Mouse (Mus musculus) ES-Bruce4 (cell line): Measurements from ENCODE around the gene Clasp1. TPM values are rescaled to one million over a fixed set of nuclear protein-coding genes. Genes with fewer than 3 reads are reported as not detected.

Experiments
- H3K27ac ChIP-seq: 2 replicates; pipeline ENCODE4 v1.5.1; 2012; ENCODE audit warnings: low read length, inconsistent platforms; ENCODE audit not compliant: insufficient read depth
- H3K27me3 ChIP-seq: 2 replicates; pipeline ENCODE4 v1.6.1; 2012; ENCODE audit warnings: mild to moderate bottlenecking, low read length, inconsistent platforms; ENCODE audit not compliant: control insufficient read depth, poor library complexity, insufficient read depth, severe bottlenecking
- H3K36me3 ChIP-seq: 2 replicates; pipeline ENCODE4 v1.6.1; 2012; ENCODE audit warnings: inconsistent platforms, mild to moderate bottlenecking, low read length, moderate library complexity; ENCODE audit not compliant: control insufficient read depth, poor library complexity, insufficient read depth, severe bottlenecking
- H3K4me1 ChIP-seq: one replicate; pipeline ENCODE4 v1.8.1; 2011; ENCODE audit warnings: low read length; ENCODE audit not compliant: control insufficient read depth, insufficient read depth
- H3K4me3 ChIP-seq: 2 replicates; pipeline ENCODE4 v1.5.1; 2011; ENCODE audit warnings: low read depth, mild to moderate bottlenecking, low read length
- H3K9ac ChIP-seq: 2 replicates; pipeline ENCODE4 v1.6.1; 2012; ENCODE audit warnings: low read depth, mild to moderate bottlenecking, inconsistent platforms; ENCODE audit not compliant: poor library complexity, severe bottlenecking
- H3K9me3 ChIP-seq: replicated peaks from 2 replicates; pipeline ENCODE4 v1.6.1; 2012; ENCODE audit warnings: mild to moderate bottlenecking, low read length, inconsistent platforms; ENCODE audit not compliant: control insufficient read depth, poor library complexity, insufficient read depth, severe bottlenecking
- CTCF ChIP-seq: IDR thresholded peaks from one replicate; pipeline ENCODE4 v1.8.1; 2011; ENCODE audit warnings: low read depth, low read length
- EP300 ChIP-seq: IDR thresholded peaks from 2 replicates; pipeline ENCODE4 v1.6.1; 2011; ENCODE audit warnings: low read depth, low read length; ENCODE audit not compliant: insufficient read depth
- POLR2A ChIP-seq: IDR thresholded peaks from one replicate; pipeline ENCODE4 v1.8.1; 2011; ENCODE audit warnings: low read length; ENCODE audit not compliant: insufficient read depth
- polyA plus RNA-seq: library from polyadenylated mRNA; stranded (reverse); fragments of >200 nt; gene quantifications from 2 replicates; pipeline ENCODE4 v1.2.4, GENCODE M21; 2011; ENCODE audit warnings: low read depth; ENCODE audit not compliant: missing spikeins, insufficient read depth, insufficient read length

Gene Clasp1
- polyA plus RNA-seq, 1 experiment, result 81.0 TPM

GRCm38 (mm10) chr1:118422812-118423211, 34.0 kb downstream of the Clasp1 start:
- H3K9ac ChIP-seq, result no peak overlapping the region
- no peaks in the 10 kb centered on the region for H3K4me1 ChIP-seq
- TF ChIP-seq POLR2A (no peak), CTCF (no peak), EP300 (no peak)
- no peaks in the 10 kb centered on the region for H3K27me3 ChIP-seq
- H3K27ac ChIP-seq, result no peak overlapping the region
- H3K9me3 ChIP-seq, result no peaks in the 10 kb centered on the region
- no peak overlapping the region for H3K4me3 ChIP-seq
- H3K36me3 ChIP-seq, result peaks cover 8% of the 10 kb centered on the region; the same call in 1 of the 2 replicates

- Histone ChIP-seq H3K4me1 (no peaks in the 10 kb centered on the region), H3K36me3 (peaks cover 2% of the 10 kb centered on the region; the same call in 1 of the 2 replicates), H3K4me3 (no peak overlapping the region), H3K27me3 (no peaks in the 10 kb centered on the region), H3K9me3 (no peaks in the 10 kb centered on the region), H3K27ac (no peak overlapping the region), H3K9ac (no peak overlapping the region)
- TF ChIP-seq POLR2A, result no peak
Measured at GRCm38 (mm10) chr1:118425982-118426381, 37.1 kb downstream of the Clasp1 start.

GRCm38 (mm10) chr1:118428354-118429084, 39.7 kb downstream of the Clasp1 start:
- TF ChIP-seq CTCF, result no peak
- no peak overlapping the region for H3K9ac ChIP-seq
- no peaks in the 10 kb centered on the region for H3K4me1 ChIP-seq
- peaks cover 2% of the 10 kb centered on the region; the same call in 1 of the 2 replicates for H3K36me3 ChIP-seq
- H3K9me3 ChIP-seq, result no peaks in the 10 kb centered on the region
- no peak overlapping the region for H3K4me3 ChIP-seq
- no peaks in the 10 kb centered on the region for H3K27me3 ChIP-seq
- no peak overlapping the region for H3K27ac ChIP-seq

DNA sequence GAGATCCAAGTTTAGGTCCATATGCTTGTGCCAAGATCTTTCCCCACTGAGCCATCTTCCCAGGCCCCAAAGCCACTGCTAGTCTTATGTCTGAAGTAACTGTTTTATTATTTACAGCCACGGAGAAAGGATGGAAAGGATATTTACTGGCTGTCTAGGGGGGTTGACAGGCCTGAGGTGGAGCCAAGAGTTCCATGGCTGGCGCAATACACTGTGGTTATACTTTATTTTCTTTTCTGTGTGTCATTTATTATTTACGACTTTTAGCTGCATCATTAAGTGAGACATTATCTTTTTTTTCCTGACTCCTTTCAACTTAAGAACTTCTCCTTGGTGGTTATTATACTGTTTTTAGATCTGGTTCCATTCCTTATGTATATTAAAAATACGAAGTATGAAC, 42.7 kb downstream of the Clasp1 start:
- TF ChIP-seq POLR2A (no peak), EP300 (no peak), CTCF (no peak)
- Histone ChIP-seq H3K27ac (no peak overlapping the region), H3K9me3 (no peaks in the 10 kb centered on the region), H3K36me3 (no peaks in the 10 kb centered on the region; the same call in 1 of the 2 replicates), H3K4me3 (no peak overlapping the region), H3K4me1 (peaks cover 2% of the 10 kb centered on the region), H3K27me3 (no peaks in the 10 kb centered on the region), H3K9ac (no peak overlapping the region)

- no peak overlapping the region for H3K27ac ChIP-seq
- no peaks in the 10 kb centered on the region for H3K9me3 ChIP-seq
- TF ChIP-seq EP300, result no peak
- no peak for TF ChIP-seq CTCF
- TF ChIP-seq POLR2A, result no peak
- no peak overlapping the region for H3K9ac ChIP-seq
- H3K4me3 ChIP-seq, result no peak overlapping the region
- H3K4me1 ChIP-seq, result peaks cover 2% of the 10 kb centered on the region
- no peaks in the 10 kb centered on the region for H3K27me3 ChIP-seq
- no peaks in the 10 kb centered on the region for H3K36me3 ChIP-seq
Measured at GRCm38 (mm10) chr1:118435001-118435473, 46.2 kb downstream of the Clasp1 start.

DNA sequence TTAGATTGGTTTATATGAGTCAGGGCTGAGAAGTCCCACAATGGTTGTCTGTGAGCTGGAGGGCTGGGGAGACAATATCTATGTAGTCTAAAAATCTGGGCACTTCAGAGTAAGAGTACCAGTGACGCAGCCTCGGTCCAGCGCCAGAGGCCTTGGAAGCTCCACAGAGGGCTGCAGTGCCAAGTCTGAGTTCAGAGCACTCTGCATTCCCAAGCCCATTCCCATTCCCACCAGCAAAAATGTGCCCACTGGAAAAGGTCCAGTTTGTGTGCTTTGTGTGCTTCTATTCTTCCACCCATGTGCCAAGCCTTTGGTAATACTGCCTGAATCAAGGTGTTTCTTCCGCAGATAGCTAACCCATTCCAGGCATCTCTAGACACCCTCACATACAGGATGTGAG, 49.0 kb downstream of the Clasp1 start:
- no peaks in the 10 kb centered on the region for H3K36me3 ChIP-seq

More for the DNA sequence above, 49.0 kb downstream of the Clasp1 start:
- Histone ChIP-seq H3K4me3 (no peak overlapping the region), H3K27ac (no peak overlapping the region), H3K9me3 (no peaks in the 10 kb centered on the region), H3K4me1 (peaks cover 2% of the 10 kb centered on the region), H3K9ac (no peak overlapping the region), H3K27me3 (no peaks in the 10 kb centered on the region)
- TF ChIP-seq CTCF (no peak), POLR2A (no peak), EP300 (no peak)
